Mouse (Mus musculus) G1E (cell line): ENCODE data around the gene Elavl1.

Source experiments
- CTCF ChIP-seq: IDR thresholded peaks from 2 replicates; pipeline ENCODE4 v1.5.1; 2012; ENCODE audit warnings: low read depth, low read length, inconsistent platforms, mixed read lengths
- GATA1 ChIP-seq: IDR thresholded peaks from 2 replicates; pipeline ENCODE4 v1.6.1; 2012; ENCODE audit warnings: borderline replicate concordance, low read length, inconsistent platforms, mixed read lengths
- GATA2 ChIP-seq: IDR thresholded peaks from 2 replicates; pipeline ENCODE4 v1.6.1; 2012; ENCODE audit warnings: low read depth, low read length, inconsistent platforms, borderline replicate concordance
- POLR2AphosphoS5 ChIP-seq: IDR thresholded peaks from 2 replicates; pipeline ENCODE4 v1.6.1; 2012; ENCODE audit warnings: low read depth, low read length, inconsistent platforms; ENCODE audit not compliant: insufficient replicate concordance
- TAL1 ChIP-seq: conservative IDR thresholded peaks from 2 replicates; pipeline ENCODE4 v1.6.1; 2012; ENCODE audit warnings: low read depth, low read length, inconsistent platforms, mixed read lengths

- TF ChIP-seq CTCF (no peak), GATA1 (no peak), POLR2AphosphoS5 (no peak), TAL1 (no peak), GATA2 (no peak)
These were observed 67.9 kb downstream of the Elavl1 start for GRCm38 (mm10) chr8:4257350-4257749.
